Mouse (Mus musculus) forebrain, embryonic 12.5 days (tissue): Measurements from ENCODE around the gene Mei1. TPM values are rescaled to one million over a fixed set of nuclear protein-coding genes. Genes with fewer than 3 reads are reported as not detected.

ENCODE experiments used
- ATAC-seq: fragments of 200-750 bp; cut with Nextera tagmentation; 2 replicates; pipeline ENCODE4 v1.8.0; 2017; ENCODE audit warnings: moderate TSS enrichment; ENCODE audit not compliant: low FRiP score
- H3K27ac ChIP-seq: fragments of 300-500 bp; sonication (generic); 2 replicates; pipeline ENCODE4 v1.5.1; 2016; ENCODE audit warnings: mild to moderate bottlenecking
- H3K27me3 ChIP-seq: fragments of 300-500 bp; sonication (generic); 2 replicates; pipeline ENCODE4 v1.6.1; 2016; ENCODE audit warnings: mild to moderate bottlenecking
- H3K36me3 ChIP-seq: fragments of 300-500 bp; sonication (generic); replicated peaks from 2 replicates; pipeline ENCODE4 v1.6.1; 2016; ENCODE audit warnings: mild to moderate bottlenecking
- H3K4me1 ChIP-seq: fragments of 300-500 bp; sonication (generic); 2 replicates; pipeline ENCODE4 v1.6.1; 2016
- H3K4me2 ChIP-seq: fragments of 300-500 bp; sonication (generic); 2 replicates; pipeline ENCODE4 v1.6.1; 2016; ENCODE audit warnings: mild to moderate bottlenecking, moderate library complexity
- H3K4me3 ChIP-seq: fragments of 300-500 bp; sonication (generic); replicated peaks from 2 replicates; pipeline ENCODE4 v1.5.1; 2016; ENCODE audit warnings: mild to moderate bottlenecking
- H3K9ac ChIP-seq: fragments of 300-500 bp; sonication (generic); 2 replicates; pipeline ENCODE4 v1.6.1; 2016; ENCODE audit warnings: mild to moderate bottlenecking
- H3K9me3 ChIP-seq: fragments of 300-500 bp; sonication (generic); 2 replicates; pipeline ENCODE4 v1.6.1; 2016
- WGBS: fragments of 180-500 bp; shearing (Covaris S2); methylation state at CpG from one replicate; pipeline ENCODE4 v1.1.7; 2016; 5-methylcytosine and 5-hydroxymethylcytosine counted together
- polyA plus RNA-seq: library from polyadenylated mRNA; unstranded; fragments of >200 nt; fragmentation: Nextera tagmentation; extraction: Ambion mirVana; gene quantifications from 2 replicates; pipeline ENCODE4 v1.2.1, GENCODE M21; 2016

Mei1 gene
- polyA plus RNA-seq, 1 experiment from 2014 or later, result 0.08 TPM

DNA sequence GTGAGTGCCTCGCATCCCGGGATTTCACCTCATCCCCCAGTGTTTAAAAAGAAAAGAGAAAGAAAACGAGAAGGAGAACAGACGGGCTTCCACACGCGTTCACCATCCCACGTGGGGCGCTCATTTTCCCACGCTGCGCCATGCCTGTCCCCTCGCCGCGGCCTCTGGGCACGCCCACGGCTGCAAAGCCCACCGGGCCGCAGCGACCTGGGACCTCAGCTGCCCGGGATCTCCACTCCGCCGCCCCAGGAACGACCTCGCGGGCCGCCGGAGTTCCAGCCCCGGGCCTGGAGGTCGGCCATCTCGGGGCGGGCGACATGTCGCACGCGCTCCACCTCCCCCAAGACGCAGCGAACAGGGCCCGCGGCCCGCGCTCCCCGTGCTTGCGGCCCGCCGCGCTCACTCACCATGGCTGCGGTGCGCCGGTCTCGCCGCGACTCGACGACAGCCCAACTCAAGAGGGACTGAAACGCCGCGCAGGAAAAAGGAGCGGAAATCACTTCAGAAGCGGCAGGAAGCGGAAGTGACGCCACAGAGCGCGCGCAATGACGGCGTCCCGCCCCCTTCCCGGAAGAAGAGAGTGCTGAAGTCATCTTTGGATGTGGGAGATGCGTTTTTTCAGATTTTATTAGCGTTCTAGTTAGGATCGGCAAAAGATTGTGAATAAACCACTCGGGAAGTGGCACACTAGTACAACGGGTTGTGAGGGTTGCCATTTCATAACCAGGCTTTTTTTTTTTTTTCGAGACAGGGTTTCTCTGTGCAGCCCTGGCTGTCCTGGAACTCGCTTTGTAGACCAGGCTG lies 22.5 kb upstream of the Mei1 start, which contains the start of gene Snu13:
Gene Snu13, minus strand, starts transcription at position 519 of the 804 bp plus-strand sequence.
- peak; percentile 88 for ATAC-seq
- no peaks in the 10 kb centered on the region for H3K9me3 ChIP-seq
- H3K27ac ChIP-seq, result peak within 1 kb of the TSS; percentile 89
- H3K4me2 ChIP-seq, result peak within 1 kb of the TSS; percentile 79
- peaks cover 14% of the 10 kb centered on the region for H3K36me3 ChIP-seq
- WGBS, result under 1% methylated on average over 74 of the region's 74 CpGs
- peaks cover 24% of the 10 kb centered on the region for H3K4me1 ChIP-seq
- peak within 1 kb of the TSS; percentile 100 for H3K4me3 ChIP-seq
- peak within 1 kb of the TSS; percentile 96 for H3K9ac ChIP-seq
- H3K27me3 ChIP-seq, result peaks cover 5% of the 10 kb centered on the region; the same call in 1 of the 2 replicates

DNA sequence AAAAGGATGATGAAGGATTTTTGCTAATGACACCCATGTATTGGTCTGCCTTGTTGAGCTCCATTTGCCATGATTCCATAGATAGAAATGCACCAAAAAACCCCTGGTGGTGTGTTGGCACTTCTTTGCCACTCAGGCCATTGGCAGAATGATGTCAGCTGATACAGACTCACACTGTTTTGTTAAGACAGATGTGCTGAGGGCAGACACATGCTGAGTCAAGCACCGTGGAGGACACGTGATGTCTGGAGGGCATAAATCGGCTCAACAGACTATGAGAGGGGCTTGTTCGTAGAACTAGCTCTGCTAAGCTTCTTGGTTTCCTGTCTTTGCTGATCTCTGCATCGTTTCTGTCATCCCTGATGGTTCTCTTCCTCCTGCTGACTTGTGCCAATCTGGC lies 17.3 kb upstream of the Mei1 start:
- Histone ChIP-seq H3K9ac (no peak overlapping the region), H3K9me3 (no peaks in the 10 kb centered on the region), H3K27me3 (peaks cover 5% of the 10 kb centered on the region; the same call in 1 of the 2 replicates), H3K4me3 (no peak overlapping the region), H3K4me2 (no peak overlapping the region), H3K36me3 (no peaks in the 10 kb centered on the region), H3K27ac (no peak overlapping the region), H3K4me1 (peaks cover 3% of the 10 kb centered on the region; the same call in 1 of the 2 replicates)
- no peak for ATAC-seq
- WGBS, result 71% methylated on average over 5 of the region's 5 CpGs

DNA sequence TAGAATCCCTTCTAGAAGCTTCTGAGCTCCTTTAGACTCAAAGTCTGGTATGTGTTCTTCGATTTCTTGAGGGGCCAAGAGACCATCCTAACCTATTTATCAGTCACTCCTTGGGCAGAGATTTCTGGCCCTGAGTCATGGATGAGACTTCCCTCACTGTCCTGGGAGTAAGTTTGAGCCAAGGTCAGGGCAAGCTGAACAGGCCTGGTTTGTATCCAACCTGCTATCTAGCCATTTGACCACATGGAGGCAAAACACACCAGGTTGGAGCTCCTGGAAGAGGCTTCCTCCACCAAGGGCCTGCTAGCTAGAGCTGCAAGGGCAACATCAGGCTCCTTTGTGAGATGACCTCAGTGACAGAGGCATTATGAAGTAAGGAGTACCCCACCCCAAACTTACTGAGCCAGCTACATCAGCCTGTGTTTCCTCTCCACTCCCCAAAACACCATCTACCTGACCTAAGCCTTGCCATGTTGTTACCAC lies 11.0 kb upstream of the Mei1 start, which contains the start of gene 4930407I10Rik:
Gene 4930407I10Rik, plus strand, starts transcription at position 433 of the 483 bp plus-strand sequence.
- WGBS, result 74% methylated on average over 1 of the region's 1 CpGs
- Histone ChIP-seq H3K4me3 (no peak within 1 kb of the TSS), H3K4me1 (no peaks in the 10 kb centered on the region), H3K27ac (no peak within 1 kb of the TSS), H3K27me3 (peaks cover 15% of the 10 kb centered on the region), H3K36me3 (no peaks in the 10 kb centered on the region), H3K9ac (no peak within 1 kb of the TSS), H3K4me2 (no peak within 1 kb of the TSS), H3K9me3 (no peaks in the 10 kb centered on the region)
- no peak for ATAC-seq

DNA sequence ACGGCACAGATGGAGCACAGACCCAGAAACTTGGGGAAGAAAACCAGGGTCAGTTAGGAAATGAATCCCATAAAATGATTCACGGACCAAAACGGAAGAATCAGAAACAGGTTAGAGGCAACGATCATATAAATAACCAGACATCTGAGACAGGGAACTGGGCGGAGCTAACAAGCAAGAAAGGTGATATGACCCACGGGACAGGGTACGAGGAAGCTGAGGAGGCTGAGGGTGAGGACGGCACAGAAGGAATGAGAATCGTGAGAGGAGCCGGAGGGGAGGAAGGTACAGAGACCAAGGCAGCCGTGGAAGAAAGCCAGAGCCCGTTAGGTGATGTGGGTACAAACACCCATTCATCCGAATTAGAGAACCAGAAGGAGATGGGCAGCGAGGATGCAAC lies 5.9 kb upstream of the Mei1 start:
- Histone ChIP-seq H3K4me1 (no peaks in the 10 kb centered on the region), H3K27ac (no peak overlapping the region), H3K27me3 (peaks cover 36% of the 10 kb centered on the region), H3K36me3 (no peaks in the 10 kb centered on the region), H3K4me3 (no peak overlapping the region), H3K4me2 (no peak overlapping the region), H3K9me3 (no peaks in the 10 kb centered on the region), H3K9ac (no peak overlapping the region)
- 78% methylated on average over 14 of the region's 14 CpGs for WGBS
- ATAC-seq, result no peak

DNA sequence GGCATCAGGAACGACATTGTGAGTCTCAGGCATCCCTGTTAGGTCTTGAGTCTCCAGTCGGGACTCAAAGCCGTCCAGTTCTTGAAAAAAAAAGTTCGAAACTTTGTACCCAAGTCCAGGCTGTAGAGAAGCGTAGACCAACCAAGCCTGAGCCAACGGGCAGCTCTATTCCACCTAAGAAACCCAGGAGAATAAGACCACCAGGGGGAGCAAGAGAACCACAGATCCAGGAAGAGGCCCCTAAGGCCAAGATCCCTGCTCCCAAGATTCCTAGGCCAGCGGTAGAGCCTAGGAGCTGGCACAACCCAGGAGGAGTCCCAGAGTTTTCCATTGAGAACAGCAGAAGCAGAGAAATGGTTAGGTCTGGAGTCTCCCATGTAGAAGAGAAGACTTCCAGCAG lies 4.3 kb upstream of the Mei1 start:
- Histone ChIP-seq H3K4me2 (no peak overlapping the region), H3K4me3 (no peak overlapping the region), H3K27me3 (peaks cover 52% of the 10 kb centered on the region), H3K4me1 (no peaks in the 10 kb centered on the region), H3K27ac (no peak overlapping the region), H3K9me3 (peaks cover 3% of the 10 kb centered on the region; the same call in 1 of the 2 replicates), H3K36me3 (no peaks in the 10 kb centered on the region), H3K9ac (0 out of 2 replicates have a peak overlapping the region, but pooled peaks have one; percentile 7)
- ATAC-seq, result peak; percentile 41; the same call in 1 of the 2 replicates
- WGBS, result 15% methylated on average over 7 of the region's 7 CpGs

DNA sequence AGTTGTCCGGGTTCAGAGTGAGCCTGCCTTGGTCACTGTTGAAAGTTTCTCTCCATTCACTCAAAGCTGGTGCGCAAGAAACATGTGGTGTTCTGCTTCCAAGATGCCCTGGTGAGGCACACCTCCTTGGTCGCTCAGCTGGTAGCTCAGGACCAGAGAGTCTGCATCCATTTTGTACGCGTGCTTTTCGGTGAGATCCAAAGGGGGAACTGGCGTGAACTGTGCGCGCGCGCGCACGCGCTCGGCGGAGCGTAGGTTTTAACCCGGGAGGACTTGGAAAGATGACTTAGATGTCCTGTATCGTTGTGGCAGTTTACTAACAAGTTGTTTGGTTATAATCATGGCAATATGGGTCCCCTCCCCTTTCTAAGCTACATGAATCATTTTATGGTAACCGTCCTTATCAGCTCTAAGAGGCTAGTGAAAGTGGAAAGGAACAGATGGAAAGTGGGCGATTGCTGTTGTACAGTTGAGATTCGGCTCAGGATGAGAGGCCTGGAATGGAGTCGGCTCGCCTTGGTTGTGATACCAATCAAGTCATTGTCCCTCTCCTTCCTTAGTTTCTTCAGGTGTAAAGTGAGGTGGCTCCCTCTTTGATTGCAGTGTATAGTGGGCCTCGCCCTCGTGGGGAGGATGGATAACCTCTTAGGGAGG lies 2.1 kb downstream of the Mei1 start:
- Histone ChIP-seq H3K27ac (no peak overlapping the region), H3K4me1 (no peaks in the 10 kb centered on the region), H3K9me3 (peaks cover 6% of the 10 kb centered on the region; the same call in 1 of the 2 replicates), H3K9ac (no peak overlapping the region), H3K36me3 (no peaks in the 10 kb centered on the region), H3K27me3 (peaks cover 51% of the 10 kb centered on the region), H3K4me2 (no peak overlapping the region), H3K4me3 (no peak overlapping the region)
- 93% methylated on average over 26 of the region's 26 CpGs for WGBS
- ATAC-seq, result no peak

DNA sequence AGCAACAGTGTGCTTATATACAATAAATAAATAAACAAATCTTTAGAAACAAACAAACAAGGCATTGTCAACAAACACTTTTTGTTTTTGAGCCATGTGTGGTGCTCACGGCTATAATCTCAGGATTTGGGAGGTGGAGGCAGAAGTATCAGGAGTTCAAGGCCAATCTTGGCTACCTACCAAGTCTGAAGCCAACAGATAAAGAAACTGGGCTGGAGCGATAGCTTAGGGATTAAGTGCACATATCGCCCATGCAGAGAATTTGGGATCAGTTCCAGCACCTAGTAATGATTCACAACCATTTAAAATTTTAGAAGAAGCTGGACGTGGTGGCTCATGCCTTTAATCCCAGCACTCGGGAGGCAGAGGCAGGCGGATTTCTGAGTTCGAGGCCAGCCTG lies 3.7 kb downstream of the Mei1 start:
- no peak for ATAC-seq
- H3K9me3 ChIP-seq, result peaks cover 6% of the 10 kb centered on the region; the same call in 1 of the 2 replicates
- H3K4me2 ChIP-seq, result no peak overlapping the region
- H3K27ac ChIP-seq, result no peak overlapping the region
- H3K4me3 ChIP-seq, result no peak overlapping the region
- no peak overlapping the region for H3K9ac ChIP-seq
- peaks cover 43% of the 10 kb centered on the region for H3K27me3 ChIP-seq
- WGBS, result 95% methylated on average over 7 of the region's 7 CpGs
- H3K4me1 ChIP-seq, result no peaks in the 10 kb centered on the region
- no peaks in the 10 kb centered on the region for H3K36me3 ChIP-seq

DNA sequence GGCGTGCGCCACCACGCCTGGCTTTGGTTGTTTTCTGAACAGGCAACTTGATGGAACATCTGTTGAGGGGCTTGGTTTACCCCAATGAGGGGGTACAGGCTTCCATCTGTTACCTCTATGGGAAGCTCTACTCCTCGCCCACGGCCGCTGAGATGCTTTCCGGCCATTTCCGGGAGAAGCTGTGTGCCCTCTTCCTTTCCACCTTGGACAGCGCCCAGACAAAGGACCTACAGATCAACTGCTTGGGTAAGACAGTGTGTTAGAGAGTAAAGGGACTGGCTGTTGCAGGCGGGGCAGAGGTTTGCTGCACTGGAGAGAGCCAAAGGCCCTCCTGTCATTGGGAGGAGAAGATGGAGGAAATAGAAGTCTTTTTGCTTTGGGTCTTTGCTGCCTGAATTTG lies 10.1 kb downstream of the Mei1 start:
- Histone ChIP-seq H3K9me3 (no peaks in the 10 kb centered on the region), H3K36me3 (no peaks in the 10 kb centered on the region), H3K4me1 (no peaks in the 10 kb centered on the region), H3K4me2 (no peak overlapping the region), H3K9ac (no peak overlapping the region), H3K27ac (no peak overlapping the region), H3K4me3 (no peak overlapping the region), H3K27me3 (no peaks in the 10 kb centered on the region)
- WGBS, result 63% methylated on average over 10 of the region's 10 CpGs
- no peak for ATAC-seq

DNA sequence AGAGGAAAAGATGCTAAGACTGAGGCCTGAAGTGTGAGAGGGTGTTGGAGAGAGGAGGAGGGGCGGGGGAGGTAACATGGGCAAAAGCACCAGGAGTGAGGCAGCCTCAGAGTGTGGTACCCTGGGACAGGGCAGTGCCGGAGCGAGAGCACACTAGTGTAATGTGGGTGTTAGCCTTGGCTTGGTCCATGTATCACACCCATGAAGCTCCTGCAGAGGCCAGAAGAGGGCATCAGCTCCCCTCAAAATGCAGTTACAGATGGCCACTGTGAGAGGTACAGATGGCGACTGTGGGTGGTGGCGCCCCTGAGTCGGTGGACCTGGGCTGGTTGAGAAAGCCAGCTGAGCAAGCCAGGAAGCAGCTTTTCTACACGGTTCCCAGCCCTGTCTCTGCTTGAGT lies 11.4 kb downstream of the Mei1 start:
- Histone ChIP-seq H3K4me2 (no peak overlapping the region), H3K9me3 (no peaks in the 10 kb centered on the region), H3K27ac (no peak overlapping the region), H3K9ac (no peak overlapping the region), H3K4me3 (no peak overlapping the region), H3K36me3 (no peaks in the 10 kb centered on the region), H3K27me3 (no peaks in the 10 kb centered on the region), H3K4me1 (no peaks in the 10 kb centered on the region)
- WGBS, result 32% methylated on average over 7 of the region's 7 CpGs
- no peak for ATAC-seq

DNA sequence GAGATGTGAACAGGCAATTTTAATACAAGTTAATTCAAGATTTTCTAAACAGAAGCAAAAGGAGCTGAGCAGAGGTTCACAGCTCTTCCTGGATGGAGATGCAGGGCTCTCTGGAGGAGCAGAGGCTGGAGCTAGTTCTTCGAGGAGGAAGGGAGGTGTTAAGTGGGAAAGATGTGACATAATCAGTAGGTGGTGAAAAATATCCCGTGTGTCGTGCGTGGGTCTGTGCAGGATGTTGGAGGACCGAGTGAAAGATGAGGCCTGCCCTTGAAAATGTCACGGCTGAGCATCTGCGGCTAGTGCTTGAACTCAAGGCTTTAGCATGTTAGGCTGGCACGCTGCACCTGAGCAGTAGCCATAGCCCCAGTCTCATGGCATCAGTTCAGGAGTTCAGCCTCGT lies 15.8 kb downstream of the Mei1 start:
- H3K9me3 ChIP-seq, result no peaks in the 10 kb centered on the region
- no peaks in the 10 kb centered on the region for H3K4me1 ChIP-seq
- 91% methylated on average over 9 of the region's 9 CpGs for WGBS
- H3K27ac ChIP-seq, result no peak overlapping the region
- no peak overlapping the region for H3K9ac ChIP-seq
- H3K4me3 ChIP-seq, result no peak overlapping the region
- 0 out of 2 replicates have a peak, but pooled peaks cover 8% of the 10 kb centered on the region for H3K27me3 ChIP-seq
- no peak overlapping the region for H3K4me2 ChIP-seq
- ATAC-seq, result no peak
- no peaks in the 10 kb centered on the region for H3K36me3 ChIP-seq

DNA sequence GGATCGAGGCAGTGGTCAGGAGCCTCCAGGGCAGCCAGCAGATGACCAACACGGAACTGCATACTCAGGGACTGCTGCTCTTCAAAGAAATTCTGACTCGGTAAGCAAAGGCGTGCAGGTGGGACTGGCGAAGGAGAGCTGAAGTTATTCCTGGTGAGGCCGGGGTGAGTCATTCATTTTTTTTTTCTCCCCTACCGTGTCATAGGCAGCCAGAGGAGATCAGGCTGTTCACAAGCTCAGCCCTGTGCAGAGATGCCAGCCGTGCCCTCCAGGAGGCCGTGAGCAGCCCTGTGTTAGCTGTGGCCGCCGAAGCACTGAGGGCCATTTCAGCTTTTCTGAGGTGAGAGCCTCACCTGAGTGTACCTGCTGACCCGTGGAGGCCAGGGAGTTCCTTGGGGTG lies 16.3 kb downstream of the Mei1 start:
- H3K4me3 ChIP-seq, result no peak overlapping the region
- H3K27me3 ChIP-seq, result peaks cover 8% of the 10 kb centered on the region; the same call in 1 of the 2 replicates
- WGBS, result 84% methylated on average over 12 of the region's 12 CpGs
- no peaks in the 10 kb centered on the region for H3K9me3 ChIP-seq
- H3K4me2 ChIP-seq, result no peak overlapping the region
- no peaks in the 10 kb centered on the region for H3K36me3 ChIP-seq
- H3K4me1 ChIP-seq, result no peaks in the 10 kb centered on the region
- H3K27ac ChIP-seq, result no peak overlapping the region
- no peak overlapping the region for H3K9ac ChIP-seq
- ATAC-seq, result no peak

DNA sequence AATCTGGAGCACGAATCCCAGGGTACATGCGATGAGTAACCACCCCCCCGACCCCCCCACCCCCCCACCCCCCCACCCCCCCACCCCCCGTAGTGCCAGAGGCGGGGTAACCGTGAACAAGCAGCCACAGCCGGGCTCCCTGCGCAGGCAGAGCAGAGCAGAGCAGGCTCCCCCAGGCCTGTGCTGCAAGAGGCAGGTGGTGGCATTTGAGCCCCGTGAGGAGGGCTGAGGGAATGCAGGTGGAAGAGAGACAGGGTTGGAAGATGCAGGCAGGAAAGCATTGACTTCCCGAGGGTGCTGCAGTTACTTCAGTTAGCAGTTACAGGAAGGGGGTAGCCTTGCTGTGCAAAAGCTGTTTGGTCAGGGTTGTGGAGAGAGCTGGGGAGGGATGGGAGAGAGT lies 17.5 kb downstream of the Mei1 start:
- no peaks in the 10 kb centered on the region for H3K9me3 ChIP-seq
- H3K4me3 ChIP-seq, result no peak overlapping the region
- no peak for ATAC-seq
- H3K4me2 ChIP-seq, result no peak overlapping the region
- peaks cover 8% of the 10 kb centered on the region; the same call in 1 of the 2 replicates for H3K27me3 ChIP-seq
- no peaks in the 10 kb centered on the region for H3K4me1 ChIP-seq
- H3K36me3 ChIP-seq, result no peaks in the 10 kb centered on the region
- 14% methylated on average over 10 of the region's 10 CpGs for WGBS
- no peak overlapping the region for H3K9ac ChIP-seq
- no peak overlapping the region for H3K27ac ChIP-seq
